Mouse (Mus musculus): ENCODE measurements around the gene Olfr821. TPM values are rescaled to one million over a fixed set of nuclear protein-coding genes. Genes with fewer than 3 reads are reported as not detected.
"Not testable (repeated sequence)": the region's sequence is repeated elsewhere in the genome, so short reads cannot be mapped to it uniquely, and the experiment has no call there.

Olfr821 gene
- total RNA-seq (2021): not detected
- long read RNA-seq, experiment 1: 0 reads
- long read RNA-seq, experiment 2: 0 reads

DNA sequence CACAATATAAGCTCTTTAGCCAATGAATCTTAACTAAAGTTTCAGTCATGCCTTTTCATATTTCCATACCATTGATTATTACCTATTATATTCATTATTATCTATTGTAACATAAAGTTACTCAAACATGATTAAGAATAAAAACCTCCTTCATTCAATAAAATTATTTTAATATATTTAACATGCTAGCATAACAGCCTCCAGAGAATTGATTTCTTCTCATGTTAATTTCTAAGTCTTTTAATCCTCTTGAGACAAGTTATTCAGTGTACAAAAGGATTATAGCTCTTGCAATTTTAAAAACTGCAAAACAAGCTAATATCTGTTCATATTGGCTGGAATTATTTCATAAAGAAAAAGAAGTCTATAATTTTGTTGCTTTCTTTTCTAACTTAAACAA, at the start of gene Olfr821:
TSS of gene Olfr821 (plus strand) at position 301 of the 400 bp plus-strand sequence.
- DNase-seq: no peak
- intact Hi-C loops (cut with DNase I): no loop called here

DNA sequence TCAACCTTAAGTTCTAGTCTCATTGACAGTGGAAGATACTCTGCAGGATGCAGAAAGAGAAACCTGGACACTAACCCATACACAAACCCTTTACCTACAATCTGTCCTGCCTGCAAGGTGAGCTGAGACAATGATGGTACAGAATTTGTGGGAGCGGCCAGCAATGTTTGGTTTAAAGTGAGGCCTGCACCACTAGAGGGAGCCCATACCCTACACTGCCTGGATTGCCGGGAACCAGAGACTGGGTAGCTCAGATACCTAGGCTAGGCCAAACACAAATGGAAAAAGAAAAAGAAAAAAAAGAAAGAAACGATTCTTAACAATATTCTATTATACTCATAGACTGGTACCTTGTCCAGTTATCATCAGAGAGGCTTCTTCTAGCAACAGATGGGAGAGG, 48.3 kb upstream of the Olfr821 start:
- intact Hi-C loops (cut with DNase I): not testable (repeated sequence)

GRCm38 (mm10) chr10:129984962-129985361, 45.2 kb upstream of the Olfr821 start, which contains the start of gene Gm10310:
Gene Gm10310 (minus strand): TSS chr10:129985062.
- intact Hi-C loops (cut with DNase I); DNase-seq: not testable (repeated sequence)

More for the DNA sequence above, 48.3 kb upstream of the Olfr821 start:
- not testable (repeated sequence) for DNase-seq

GRCm38 (mm10) chr10:130004104-130004503, 26.0 kb upstream of the Olfr821 start:
- DNase-seq; intact Hi-C loops (cut with DNase I): not testable (repeated sequence)

DNA sequence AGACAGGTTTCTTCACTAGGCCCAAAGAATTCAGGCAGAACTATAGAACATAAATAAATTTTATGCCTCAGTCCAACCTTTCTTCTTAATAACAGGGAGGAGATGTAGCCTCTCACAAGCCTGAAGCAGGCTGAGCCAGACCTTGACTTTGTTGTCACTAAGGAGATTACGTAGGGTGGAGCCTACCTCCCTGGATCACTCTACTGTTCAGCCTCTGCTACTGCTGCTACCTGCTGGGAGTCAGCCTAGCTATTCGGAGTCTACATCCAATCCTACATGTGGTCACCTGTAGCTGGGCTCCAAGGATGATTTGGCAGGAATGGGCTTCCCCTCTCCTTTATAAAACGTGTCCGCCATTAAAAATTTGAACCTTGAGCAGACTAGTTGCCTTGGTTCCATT, 24.8 kb upstream of the Olfr821 start:
- intact Hi-C loops (cut with DNase I); DNase-seq: not testable (repeated sequence)

DNA sequence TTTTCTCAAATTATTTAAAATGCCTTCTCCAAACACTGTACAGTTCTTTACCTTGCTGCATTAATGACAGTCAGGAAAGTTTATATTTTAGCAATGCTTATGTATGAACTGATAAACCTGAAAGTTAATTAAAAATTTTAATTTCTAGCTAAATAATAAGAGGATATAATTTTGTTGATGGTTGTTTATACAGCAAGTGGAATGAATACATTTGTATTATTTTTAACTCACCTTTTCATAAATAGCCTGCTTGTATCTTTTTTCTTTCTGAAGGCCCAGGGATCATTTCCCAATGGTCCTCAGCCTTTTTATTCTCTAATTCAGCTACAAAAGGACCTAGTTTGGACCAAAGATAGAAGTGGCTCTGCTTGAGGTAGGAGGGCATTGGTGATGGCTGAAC, 17.8 kb upstream of the Olfr821 start, which contains the start of gene Olfr820:
TSS of gene Olfr820 (plus strand) at position 301 of the 400 bp plus-strand sequence.
- intact Hi-C loops (cut with DNase I): no loop called here
- DNase-seq: no peak

GRCm38 (mm10) chr10:130037096-130037495, 6.9 kb downstream of the Olfr821 start:
- no peak for DNase-seq
- intact Hi-C loops (cut with DNase I): no loop called here

GRCm38 (mm10) chr10:130070910-130071309, 40.8 kb downstream of the Olfr821 start, which contains the start of gene Olfr822:
Gene Olfr822 (plus strand): TSS chr10:130071210.
- intact Hi-C loops (cut with DNase I): no loop called here
- DNase-seq: no peak

Other genes with a start within 250 kb of the Olfr821 start
- gene Olfr810, start 235.4 kb upstream of the Olfr821 start, total RNA-seq (2021): not detected
- gene Olfr811, start 226.0 kb upstream of the Olfr821 start, total RNA-seq (2021): not detected
- gene Olfr812, start 184.3 kb upstream of the Olfr821 start, total RNA-seq (2021): not detected
- not detected for gene Olfr813, start 175.0 kb upstream of the Olfr821 start, total RNA-seq (2021)
- gene Olfr814, start 150.5 kb upstream of the Olfr821 start, total RNA-seq (2021): not detected
- not detected for gene Olfr815, start 124.5 kb upstream of the Olfr821 start, total RNA-seq (2021)
- not detected for gene Olfr816, start 114.8 kb upstream of the Olfr821 start, total RNA-seq (2021)
- not detected for gene Olfr818, start 81.2 kb upstream of the Olfr821 start, total RNA-seq (2021)
- gene Olfr819, start 63.1 kb upstream of the Olfr821 start, total RNA-seq (2021): not detected
- not detected for gene Olfr247, start 54.2 kb upstream of the Olfr821 start, total RNA-seq (2021)
- not detected for gene Gm10310, start 45.3 kb upstream of the Olfr821 start, total RNA-seq (2021)
- gene Olfr820, start 17.7 kb upstream of the Olfr821 start, total RNA-seq (2021): not detected
- not detected for gene Olfr822, start 40.9 kb downstream of the Olfr821 start, total RNA-seq (2021)
- gene Olfr823, start 85.0 kb downstream of the Olfr821 start, total RNA-seq (2021): not detected
- gene Olfr824, start 99.7 kb downstream of the Olfr821 start, total RNA-seq (2021): not detected
- not detected for gene Olfr825, start 136.4 kb downstream of the Olfr821 start, total RNA-seq (2021)
- not detected for gene Olfr826, start 153.8 kb downstream of the Olfr821 start, total RNA-seq (2021)
- gene Olfr827, start 184.1 kb downstream of the Olfr821 start, total RNA-seq (2021): not detected
- not detected for gene Neurod4, start 249.9 kb downstream of the Olfr821 start, total RNA-seq (2021)